Mouse (Mus musculus): ENCODE data around the gene Slc30a9.

DNA sequence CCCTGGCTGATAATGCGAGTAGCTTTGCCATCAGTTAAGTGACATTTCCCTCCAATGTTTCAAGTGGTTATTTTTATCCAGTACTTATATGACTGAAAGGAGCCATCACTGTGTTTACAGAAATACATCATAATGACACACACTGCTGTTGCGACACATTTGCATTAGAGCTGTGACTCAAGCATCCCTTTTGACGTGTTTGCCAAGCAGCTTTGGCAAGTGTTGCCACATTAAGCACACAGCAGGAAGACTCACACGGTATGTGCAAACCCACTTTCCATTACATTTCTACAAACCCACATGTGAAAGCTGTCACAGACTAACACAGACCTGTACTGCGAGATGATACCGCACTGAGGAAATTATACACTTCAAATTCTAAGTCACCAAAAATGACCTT, 87.2 kb downstream of the Slc30a9 start:
- TF ChIP-seq TAL1 (IDR thresholded peaks at IDR 0.05; ENCODE audit: low read length) (no peak), GATA1 (IDR thresholded peaks at IDR 0.05; ENCODE audit: low read length) (no peak)

Measured in erythroblast, embryonic 14.5 days (primary cell).